Mouse (Mus musculus) neural tube, embryonic 12.5 days (tissue): ENCODE measurements around the gene Tbc1d8. TPM values are rescaled to one million over a fixed set of nuclear protein-coding genes. Genes with fewer than 3 reads are reported as not detected.

Experiments used
- ATAC-seq: fragments of 200-750 bp; cut with Nextera tagmentation; 2 replicates; pipeline ENCODE4 v1.8.0; 2017; ENCODE audit warnings: low read depth, mild to moderate bottlenecking, moderate TSS enrichment, moderate library complexity; ENCODE audit not compliant: low FRiP score
- H3K27ac ChIP-seq: fragments of 300-500 bp; sonication (generic); 2 replicates; pipeline ENCODE4 v1.5.1; 2016
- H3K27me3 ChIP-seq: fragments of 300-500 bp; sonication (generic); replicated peaks from 2 replicates; pipeline ENCODE4 v1.6.1; 2016; ENCODE audit warnings: mild to moderate bottlenecking
- H3K36me3 ChIP-seq: fragments of 300-500 bp; sonication (generic); 2 replicates; pipeline ENCODE4 v1.6.1; 2016; ENCODE audit warnings: mild to moderate bottlenecking
- H3K4me1 ChIP-seq: fragments of 300-500 bp; sonication (generic); 2 replicates; pipeline ENCODE4 v1.6.1; 2016
- H3K4me2 ChIP-seq: fragments of 300-500 bp; sonication (generic); replicated peaks from 2 replicates; pipeline ENCODE4 v1.6.1; 2016; ENCODE audit warnings: mild to moderate bottlenecking
- H3K4me3 ChIP-seq: fragments of 300-500 bp; sonication (generic); 2 replicates; pipeline ENCODE4 v1.5.1; 2016
- H3K9ac ChIP-seq: fragments of 300-500 bp; sonication (generic); 2 replicates; pipeline ENCODE4 v1.6.1; 2016; ENCODE audit warnings: mild to moderate bottlenecking
- H3K9me3 ChIP-seq: fragments of 300-500 bp; sonication (generic); 2 replicates; pipeline ENCODE4 v1.6.1; 2016; ENCODE audit warnings: mild to moderate bottlenecking
- WGBS: fragments of 180-500 bp; shearing (Covaris S2); methylation state at CpG from one replicate; pipeline ENCODE4 v1.1.7; 2016; 5-methylcytosine and 5-hydroxymethylcytosine counted together
- polyA plus RNA-seq: library from polyadenylated mRNA; unstranded; fragments of >200 nt; fragmentation: Nextera tagmentation; extraction: Ambion mirVana; gene quantifications from 2 replicates; pipeline ENCODE4 v1.2.1, GENCODE M21; 2016

Tbc1d8 gene
- polyA plus RNA-seq, 1 experiment from 2014 or later = 9.5 TPM

DNA sequence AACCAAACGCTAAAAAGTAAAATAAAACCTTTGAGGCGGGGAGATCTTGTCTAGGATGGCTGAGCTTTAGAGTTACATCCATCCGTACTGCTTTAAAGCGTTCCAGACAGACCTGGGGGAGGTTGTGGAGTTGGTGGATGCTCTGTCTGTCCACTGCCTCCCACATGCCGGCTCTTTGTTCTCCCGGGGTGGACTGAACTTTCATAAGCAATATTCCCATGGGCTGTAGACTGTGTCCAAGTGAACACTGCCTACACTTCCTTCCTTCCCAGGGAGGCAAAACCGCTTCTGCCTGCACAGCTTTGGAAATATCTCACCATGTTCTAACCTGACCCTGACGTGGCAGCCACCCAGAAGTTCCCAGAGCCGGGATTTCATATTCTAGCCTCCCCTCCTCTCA is 4.0 kb downstream of the Tbc1d8 start:
- no peak for ATAC-seq
- peaks cover 9% of the 10 kb centered on the region; the same call in 1 of the 2 replicates for H3K27me3 ChIP-seq
- H3K36me3 ChIP-seq = no peaks in the 10 kb centered on the region
- H3K4me2 ChIP-seq = no peak overlapping the region
- peaks cover 11% of the 10 kb centered on the region for H3K4me1 ChIP-seq
- 86% methylated on average over 9 of the region's 9 CpGs for WGBS
- H3K9ac ChIP-seq = no peak overlapping the region
- no peak overlapping the region for H3K4me3 ChIP-seq
- no peaks in the 10 kb centered on the region for H3K9me3 ChIP-seq
- H3K27ac ChIP-seq = no peak overlapping the region

DNA sequence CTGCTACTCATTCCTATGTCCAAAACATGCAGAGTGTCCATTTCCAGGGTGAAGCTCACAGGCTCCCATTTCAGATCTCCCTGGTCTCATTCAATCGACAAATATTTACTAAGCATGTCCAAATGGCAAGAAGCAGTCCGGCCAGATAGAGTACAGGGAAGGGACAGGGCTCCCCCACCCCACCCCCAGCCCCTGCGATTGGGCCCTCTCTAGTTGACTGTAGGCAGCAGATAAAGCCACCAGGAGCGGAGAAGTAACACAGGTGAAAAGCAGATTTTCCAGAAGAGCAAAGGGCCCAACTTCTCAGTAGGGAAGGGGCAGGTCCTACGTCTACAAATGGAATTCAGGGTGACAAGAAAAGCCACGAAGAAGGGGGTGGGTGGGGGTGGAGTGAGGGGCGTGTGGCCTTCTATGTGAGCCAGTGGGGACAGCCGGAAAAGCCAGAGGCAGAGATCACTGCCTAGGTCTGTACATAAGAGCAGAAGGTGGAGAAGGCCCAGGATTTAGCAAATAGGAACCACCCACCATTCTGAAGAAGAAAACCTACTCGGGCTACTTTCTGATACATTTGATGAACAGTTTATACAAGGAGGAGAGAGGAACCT is 7.2 kb downstream of the Tbc1d8 start:
- Histone ChIP-seq H3K27ac (no peak overlapping the region), H3K36me3 (no peaks in the 10 kb centered on the region), H3K4me1 (no peaks in the 10 kb centered on the region), H3K9me3 (no peaks in the 10 kb centered on the region), H3K4me2 (no peak overlapping the region), H3K27me3 (no peaks in the 10 kb centered on the region), H3K9ac (no peak overlapping the region), H3K4me3 (no peak overlapping the region)
- no peak for ATAC-seq
- WGBS = 81% methylated on average over 9 of the region's 9 CpGs

DNA sequence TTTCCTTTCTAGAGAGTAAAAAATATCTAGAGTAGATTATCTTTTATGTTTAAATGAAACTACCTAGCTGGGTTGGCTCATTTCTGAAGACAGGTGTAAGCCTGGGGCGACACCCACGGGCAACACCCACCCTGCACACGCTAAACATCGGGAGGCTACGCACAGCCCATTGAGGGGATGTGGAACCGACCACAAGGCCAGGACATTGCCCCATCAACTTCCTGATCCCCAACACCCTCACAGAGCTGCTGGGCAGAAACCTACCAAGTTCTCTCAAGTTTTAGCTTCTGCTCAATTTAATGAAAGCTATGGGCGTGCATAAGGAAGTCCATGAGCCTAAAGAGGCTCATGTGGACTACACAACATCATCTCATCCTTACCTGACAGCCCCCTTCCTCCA is 9.6 kb downstream of the Tbc1d8 start:
- 89% methylated on average over 7 of the region's 7 CpGs for WGBS

DNA sequence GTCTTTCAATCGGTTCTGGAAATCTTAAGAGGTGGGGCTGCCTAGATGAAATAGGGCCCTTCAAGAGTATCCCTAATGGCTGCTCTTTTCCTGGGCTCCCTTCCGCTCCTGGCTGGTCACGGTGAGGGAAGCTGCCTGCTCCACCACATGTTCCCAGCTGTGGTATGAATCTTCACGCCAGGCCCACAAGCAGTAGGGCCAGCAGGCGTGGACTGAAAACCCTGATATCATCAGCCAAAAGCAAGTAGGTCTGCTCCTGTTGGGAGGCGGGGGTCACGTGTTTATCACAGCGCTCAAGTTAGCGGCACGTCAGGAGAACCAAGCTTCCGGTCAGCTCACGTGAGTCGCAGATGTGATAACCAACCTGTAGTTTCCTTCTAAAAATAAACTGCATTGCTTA is 12.0 kb downstream of the Tbc1d8 start:
- WGBS = 91% methylated on average over 13 of the region's 13 CpGs
- Histone ChIP-seq H3K27me3 (no peaks in the 10 kb centered on the region), H3K9me3 (no peaks in the 10 kb centered on the region), H3K36me3 (no peaks in the 10 kb centered on the region), H3K27ac (no peak overlapping the region), H3K4me3 (no peak overlapping the region), H3K4me1 (no peaks in the 10 kb centered on the region), H3K9ac (no peak overlapping the region), H3K4me2 (no peak overlapping the region)
- ATAC-seq = no peak

More for the DNA sequence above, 9.6 kb downstream of the Tbc1d8 start:
- no peaks in the 10 kb centered on the region for H3K36me3 ChIP-seq
- no peaks in the 10 kb centered on the region for H3K27me3 ChIP-seq
- no peak overlapping the region for H3K27ac ChIP-seq
- H3K4me1 ChIP-seq = no peaks in the 10 kb centered on the region
- H3K4me3 ChIP-seq = no peak overlapping the region
- no peak for ATAC-seq
- H3K9ac ChIP-seq = no peak overlapping the region
- no peak overlapping the region for H3K4me2 ChIP-seq
- no peaks in the 10 kb centered on the region for H3K9me3 ChIP-seq

DNA sequence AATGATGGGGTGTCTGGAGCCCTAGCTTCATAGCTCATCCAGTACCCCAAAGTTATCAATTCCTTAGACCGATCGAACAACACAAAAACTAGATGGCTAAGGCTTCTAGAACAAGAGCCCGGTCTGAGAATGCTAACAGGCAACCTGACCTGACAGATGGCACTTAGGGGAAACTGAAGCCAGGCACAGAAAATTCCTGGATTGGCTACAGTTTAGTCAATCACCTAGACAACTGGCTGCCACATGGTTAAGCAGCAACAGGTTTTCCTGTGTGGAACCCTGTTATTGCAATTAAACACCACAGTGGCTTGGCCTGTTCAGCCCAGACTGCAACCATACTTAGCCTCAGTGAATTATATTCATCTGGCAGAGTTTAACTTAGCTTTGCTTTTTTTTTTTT is 13.8 kb downstream of the Tbc1d8 start:
- WGBS = 95% methylated on average over 3 of the region's 3 CpGs
- no peak overlapping the region for H3K27ac ChIP-seq
- no peak overlapping the region for H3K9ac ChIP-seq
- no peaks in the 10 kb centered on the region for H3K36me3 ChIP-seq
- no peaks in the 10 kb centered on the region for H3K27me3 ChIP-seq
- no peaks in the 10 kb centered on the region for H3K4me1 ChIP-seq
- no peak overlapping the region for H3K4me3 ChIP-seq
- H3K9me3 ChIP-seq = no peaks in the 10 kb centered on the region
- no peak for ATAC-seq
- no peak overlapping the region for H3K4me2 ChIP-seq

DNA sequence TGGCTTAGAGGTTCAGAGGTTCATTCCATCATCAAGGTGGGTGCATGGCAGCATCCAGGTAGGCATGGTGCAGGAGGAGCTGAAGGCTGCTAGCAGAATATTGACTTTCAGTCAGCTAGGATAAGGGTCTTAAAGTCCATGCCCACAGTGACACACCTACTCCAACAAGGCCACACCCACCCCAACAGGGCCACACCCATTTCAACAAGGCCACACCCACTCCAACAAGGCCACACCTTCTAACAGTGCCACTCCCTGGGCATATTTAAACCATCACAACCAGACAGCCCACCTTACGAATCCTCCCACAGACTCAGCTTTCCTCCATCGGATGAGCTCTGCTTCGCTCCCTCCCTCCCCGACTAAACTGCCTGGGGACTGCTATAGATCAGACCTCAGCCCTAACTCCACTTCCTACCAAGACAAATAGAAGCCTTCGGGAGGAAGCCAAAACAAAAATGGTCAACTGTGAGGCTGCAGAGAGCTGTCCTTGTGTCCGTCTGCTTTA is 15.6 kb downstream of the Tbc1d8 start:
- H3K9me3 ChIP-seq = no peaks in the 10 kb centered on the region
- no peak overlapping the region for H3K27ac ChIP-seq
- WGBS = 87% methylated on average over 6 of the region's 6 CpGs
- no peak overlapping the region for H3K4me3 ChIP-seq
- H3K27me3 ChIP-seq = no peaks in the 10 kb centered on the region
- no peak overlapping the region for H3K9ac ChIP-seq
- no peak for ATAC-seq
- H3K4me2 ChIP-seq = no peak overlapping the region
- H3K36me3 ChIP-seq = no peaks in the 10 kb centered on the region
- no peaks in the 10 kb centered on the region for H3K4me1 ChIP-seq

DNA sequence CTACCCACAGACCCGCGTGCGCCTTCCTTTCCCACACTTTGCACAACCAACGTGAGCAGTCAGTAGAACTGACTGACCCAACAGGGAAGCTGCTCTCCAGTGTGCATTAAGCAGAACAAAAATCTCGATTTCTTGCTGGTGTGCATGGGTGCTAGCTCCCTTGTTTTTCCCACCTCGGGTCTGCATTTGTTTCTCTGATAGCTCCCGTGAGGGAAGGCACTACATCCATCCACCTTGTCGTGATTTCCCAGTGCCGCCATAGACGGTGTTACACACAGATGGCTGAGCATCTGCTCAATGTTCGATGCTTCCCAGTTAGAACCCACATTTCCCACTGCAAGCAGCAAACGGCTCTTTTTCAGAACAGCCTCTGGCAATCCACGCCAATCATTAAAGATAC is 16.5 kb downstream of the Tbc1d8 start:
- H3K27me3 ChIP-seq = no peaks in the 10 kb centered on the region
- H3K36me3 ChIP-seq = no peaks in the 10 kb centered on the region
- H3K4me1 ChIP-seq = no peaks in the 10 kb centered on the region
- no peaks in the 10 kb centered on the region for H3K9me3 ChIP-seq
- no peak overlapping the region for H3K27ac ChIP-seq
- 90% methylated on average over 13 of the region's 13 CpGs for WGBS
- no peak overlapping the region for H3K4me2 ChIP-seq
- ATAC-seq = no peak
- H3K4me3 ChIP-seq = no peak overlapping the region
- H3K9ac ChIP-seq = no peak overlapping the region

DNA sequence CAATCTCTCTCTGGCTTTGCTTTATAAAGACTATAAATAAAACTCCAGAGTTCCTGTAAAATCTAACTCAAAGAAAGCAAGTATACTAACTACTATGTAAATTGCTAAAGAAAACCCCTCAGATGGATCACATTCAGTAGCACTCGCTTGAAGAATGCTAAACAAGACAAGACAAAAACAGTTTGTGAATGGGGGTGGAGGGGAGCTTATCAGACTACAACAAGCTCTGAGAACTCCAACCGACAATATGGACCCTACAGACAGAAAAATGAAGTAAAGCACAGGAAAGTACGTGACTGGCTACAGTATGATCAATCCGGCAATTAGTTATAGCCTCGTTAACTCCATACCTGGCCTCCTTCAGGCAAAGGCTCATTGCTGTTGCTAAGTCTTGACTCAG is 18.1 kb downstream of the Tbc1d8 start:
- Histone ChIP-seq H3K4me3 (no peak overlapping the region), H3K27ac (no peak overlapping the region), H3K4me2 (no peak overlapping the region), H3K9me3 (no peaks in the 10 kb centered on the region), H3K27me3 (no peaks in the 10 kb centered on the region), H3K36me3 (no peaks in the 10 kb centered on the region), H3K9ac (no peak overlapping the region), H3K4me1 (no peaks in the 10 kb centered on the region)
- WGBS = 87% methylated on average over 5 of the region's 5 CpGs
- ATAC-seq = no peak

DNA sequence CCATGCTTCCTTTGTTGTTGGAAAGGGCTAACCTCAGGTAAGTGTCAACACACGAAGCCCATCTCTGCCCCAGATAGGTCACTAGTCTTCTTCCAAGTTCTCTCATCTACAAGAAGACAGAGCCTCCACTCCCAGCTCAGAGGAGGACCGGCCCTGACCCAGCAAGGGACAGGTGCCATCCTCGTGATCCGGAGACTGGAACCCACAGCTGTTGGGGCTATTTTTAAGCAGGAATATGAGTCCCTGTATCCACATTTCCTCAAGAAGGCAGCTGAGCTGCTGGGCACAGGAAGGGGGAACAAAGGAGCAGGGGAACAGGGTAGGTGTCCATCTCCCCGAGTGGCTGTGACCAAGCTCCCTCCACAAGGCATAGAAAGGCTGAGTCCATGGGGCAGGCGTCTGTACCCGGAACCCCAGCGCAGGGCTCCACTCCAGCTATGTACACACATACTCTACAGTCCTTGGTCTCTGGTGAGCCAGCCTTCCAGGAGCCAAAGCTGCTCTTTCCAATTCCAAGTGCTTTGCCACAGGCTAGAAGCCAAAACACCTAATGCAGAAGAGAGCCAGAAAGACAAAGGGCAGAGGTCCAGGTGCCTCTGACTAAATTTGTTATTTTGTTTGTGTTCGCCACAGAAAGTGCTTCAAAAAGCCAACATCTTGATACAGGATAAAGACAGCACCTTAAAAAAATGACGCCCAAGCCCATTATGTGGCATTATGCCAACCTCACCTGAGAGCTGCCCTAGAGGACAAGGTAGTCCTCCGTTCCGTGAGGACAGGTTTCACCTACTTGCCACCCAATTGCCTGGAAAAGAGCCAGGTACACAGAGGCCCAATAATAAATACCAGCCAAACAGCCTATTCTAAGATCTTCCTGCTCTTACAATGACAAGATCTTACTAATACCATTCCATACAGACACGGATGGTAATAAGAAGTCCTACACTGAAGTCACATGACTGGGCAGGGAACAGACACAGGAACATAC is 20.4 kb downstream of the Tbc1d8 start:
- Histone ChIP-seq H3K4me2 (no peak overlapping the region), H3K4me1 (0 out of 2 replicates have a peak, but pooled peaks cover 4% of the 10 kb centered on the region), H3K36me3 (no peaks in the 10 kb centered on the region), H3K27ac (no peak overlapping the region), H3K27me3 (no peaks in the 10 kb centered on the region), H3K9me3 (no peaks in the 10 kb centered on the region), H3K9ac (no peak overlapping the region), H3K4me3 (no peak overlapping the region)
- 92% methylated on average over 13 of the region's 13 CpGs for WGBS
- ATAC-seq = no peak

DNA sequence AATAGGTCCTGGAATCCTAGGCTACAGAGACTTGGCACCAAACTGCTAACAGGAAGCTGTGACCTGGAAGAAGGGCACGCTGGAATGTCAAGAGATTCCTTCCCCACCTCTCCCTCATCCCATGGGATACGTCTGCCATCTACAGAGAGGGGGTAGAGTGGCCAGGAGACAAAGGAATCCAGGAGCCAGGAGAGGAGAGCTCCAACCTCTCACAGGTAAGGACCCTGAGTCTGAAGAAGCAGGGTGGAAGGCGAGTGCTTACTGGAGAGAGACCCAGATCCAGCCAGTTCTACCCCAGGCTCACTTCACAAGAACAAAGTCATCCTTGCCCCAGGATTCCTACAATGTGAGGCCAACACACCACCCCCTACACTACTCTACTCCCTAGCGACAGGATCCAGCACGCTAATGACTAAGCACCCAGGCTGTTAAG is 22.1 kb downstream of the Tbc1d8 start:
- Histone ChIP-seq H3K9ac (no peak overlapping the region), H3K27ac (no peak overlapping the region), H3K36me3 (no peaks in the 10 kb centered on the region), H3K4me1 (0 out of 2 replicates have a peak, but pooled peaks cover 4% of the 10 kb centered on the region), H3K27me3 (no peaks in the 10 kb centered on the region), H3K9me3 (no peaks in the 10 kb centered on the region), H3K4me2 (no peak overlapping the region), H3K4me3 (no peak overlapping the region)
- ATAC-seq = no peak
- 78% methylated on average over 5 of the region's 5 CpGs for WGBS

DNA sequence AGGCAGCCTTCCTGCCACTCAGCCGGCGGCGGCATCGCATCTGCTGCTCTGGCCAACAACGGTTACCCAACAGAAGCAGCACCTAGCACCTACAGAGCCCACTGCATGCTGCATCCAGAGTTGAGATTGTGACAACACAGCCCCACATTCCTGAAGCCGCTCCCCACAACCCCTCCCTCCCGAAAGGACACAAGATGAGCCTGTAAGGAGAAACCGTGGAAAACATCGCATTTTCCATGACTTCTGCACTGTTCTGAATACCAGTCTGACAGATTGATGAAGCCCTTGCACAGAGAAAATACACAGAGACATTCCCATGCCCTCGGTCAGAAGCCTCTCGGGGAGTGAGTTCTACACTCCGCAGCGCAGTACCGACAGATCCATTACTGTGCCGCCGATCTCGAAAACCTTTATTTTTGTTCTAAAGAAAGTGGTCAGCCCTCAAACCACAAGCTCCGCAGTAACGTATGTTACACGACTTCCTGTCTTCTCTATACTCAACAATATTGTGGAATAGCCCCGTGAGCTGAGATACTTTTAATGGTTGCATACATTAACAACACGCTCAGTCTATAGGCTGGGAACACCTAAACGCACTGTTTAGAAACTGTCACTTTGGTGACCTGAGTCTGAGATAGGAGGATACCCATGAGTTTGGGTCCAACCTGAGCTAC is 23.1 kb downstream of the Tbc1d8 start:
- ATAC-seq = no peak
- Histone ChIP-seq H3K9me3 (no peaks in the 10 kb centered on the region), H3K36me3 (no peaks in the 10 kb centered on the region), H3K4me2 (no peak overlapping the region), H3K27me3 (no peaks in the 10 kb centered on the region), H3K27ac (no peak overlapping the region), H3K9ac (no peak overlapping the region), H3K4me1 (0 out of 2 replicates have a peak, but pooled peaks cover 7% of the 10 kb centered on the region), H3K4me3 (no peak overlapping the region)
- 83% methylated on average over 23 of the region's 23 CpGs for WGBS

DNA sequence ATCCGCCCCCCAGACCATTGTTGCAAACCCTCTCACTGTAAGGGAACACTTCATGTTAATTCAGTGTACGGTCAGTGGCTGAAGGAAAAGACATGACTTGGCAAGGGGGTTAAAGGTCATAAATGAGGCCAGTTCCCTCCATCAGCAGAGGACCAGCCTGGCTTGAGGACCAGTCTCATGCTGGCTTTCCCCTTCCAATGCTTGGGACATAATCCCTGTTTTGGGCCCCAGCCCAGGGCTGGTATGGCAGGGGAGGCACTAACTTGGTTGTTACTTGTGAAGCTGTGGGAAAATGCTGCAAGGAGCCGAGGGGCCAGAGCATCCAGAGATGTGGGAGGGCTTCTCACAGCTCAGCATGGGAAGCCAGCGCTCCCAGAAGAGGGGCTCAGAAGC is 23.8 kb downstream of the Tbc1d8 start:
- H3K4me3 ChIP-seq = no peak overlapping the region
- peaks cover 9% of the 10 kb centered on the region; the same call in 1 of the 2 replicates for H3K4me1 ChIP-seq
- H3K27me3 ChIP-seq = no peaks in the 10 kb centered on the region
- no peaks in the 10 kb centered on the region for H3K36me3 ChIP-seq
- no peak overlapping the region for H3K27ac ChIP-seq
- H3K4me2 ChIP-seq = no peak overlapping the region
- 71% methylated on average over 4 of the region's 4 CpGs for WGBS
- H3K9me3 ChIP-seq = no peaks in the 10 kb centered on the region
- H3K9ac ChIP-seq = no peak overlapping the region
- ATAC-seq = no peak
